Mouse (Mus musculus) spleen, adult 12 weeks (tissue): Measurements from ENCODE around the gene Tnip3.

Experiments used
- DNase-seq: peaks from one replicate; pipeline ENCODE4 v3.0.0; 2022; ENCODE audit warnings: low spot score

The Tnip3 gene

GRCm38 (mm10) chr6:65525192-65525591, at the start of gene Tnip3:
TSS of gene Tnip3 (plus strand) at chr6:65525313.
- DNase-seq = no peak

DNA sequence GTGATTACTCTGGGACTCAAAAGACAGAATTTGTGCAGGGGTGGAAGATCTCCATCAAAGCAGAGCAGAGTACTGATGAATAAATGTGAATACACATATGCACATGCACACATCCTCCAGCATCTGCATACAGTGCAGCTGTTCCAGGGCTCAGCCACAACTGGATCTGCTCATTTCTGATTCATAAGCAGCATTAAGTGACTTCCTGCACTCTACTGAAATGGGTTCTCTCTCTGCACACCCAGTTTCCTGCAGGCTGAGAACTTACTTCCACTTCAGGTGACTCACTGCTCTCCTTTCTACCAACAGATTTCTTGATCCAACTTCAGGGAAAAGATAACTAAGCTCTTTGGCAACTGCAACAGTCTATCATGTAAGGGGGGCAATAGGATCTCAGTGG, 26.3 kb upstream of the Tnip3 start:
- DNase-seq = no peak

DNA sequence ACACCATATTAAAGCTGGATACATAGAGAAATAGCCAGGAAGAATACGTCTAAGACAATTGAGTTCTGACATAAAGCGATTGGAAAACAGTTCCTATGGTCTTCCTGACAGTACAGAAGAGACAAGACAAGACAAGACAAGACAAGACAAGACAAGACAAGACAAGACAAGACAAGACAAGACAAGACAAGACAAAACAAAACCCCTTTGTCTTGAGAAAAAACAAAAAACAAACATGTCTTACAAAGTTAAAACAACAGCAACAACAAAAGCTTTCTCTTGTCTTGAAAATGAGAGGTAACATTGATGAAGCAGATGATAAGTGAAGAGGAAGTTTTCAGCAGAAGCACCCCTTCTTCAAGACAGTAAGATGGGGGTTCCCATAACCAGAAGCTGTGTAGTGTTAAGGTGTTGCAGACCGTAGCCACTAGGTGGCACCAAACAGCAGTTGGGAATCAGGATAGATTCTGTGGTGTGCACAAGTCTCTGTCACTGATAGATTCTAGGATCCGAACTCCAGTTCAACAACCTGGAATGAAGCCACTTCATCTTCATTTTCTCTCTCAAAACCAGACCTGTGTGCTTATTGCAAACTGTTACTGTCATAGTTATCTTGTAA, 15.0 kb upstream of the Tnip3 start:
- DNase-seq = peak; percentile 35

- DNase-seq = no peak
Measured at GRCm38 (mm10) chr6:65513813-65514212, 11.3 kb upstream of the Tnip3 start.

DNA sequence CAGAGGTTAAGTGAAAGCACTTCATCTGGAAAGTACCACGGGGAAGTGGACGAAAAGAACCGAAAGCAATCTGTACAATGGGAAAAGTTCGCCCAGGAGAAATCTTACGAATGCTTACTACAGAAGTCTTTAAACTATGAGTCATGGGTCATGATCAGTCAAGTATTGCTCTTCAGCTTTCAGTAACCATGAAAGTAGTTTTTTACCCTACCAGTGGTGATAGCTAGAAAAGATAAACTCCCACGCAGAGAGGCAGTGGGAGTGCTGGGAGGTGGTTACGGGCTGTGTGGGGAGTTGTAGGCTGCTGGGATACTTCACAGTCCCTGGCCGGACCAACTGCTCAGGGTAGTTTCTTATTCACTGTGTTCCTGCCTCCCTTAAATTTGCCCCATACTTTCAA, 8.4 kb upstream of the Tnip3 start:
- DNase-seq = no peak

DNA sequence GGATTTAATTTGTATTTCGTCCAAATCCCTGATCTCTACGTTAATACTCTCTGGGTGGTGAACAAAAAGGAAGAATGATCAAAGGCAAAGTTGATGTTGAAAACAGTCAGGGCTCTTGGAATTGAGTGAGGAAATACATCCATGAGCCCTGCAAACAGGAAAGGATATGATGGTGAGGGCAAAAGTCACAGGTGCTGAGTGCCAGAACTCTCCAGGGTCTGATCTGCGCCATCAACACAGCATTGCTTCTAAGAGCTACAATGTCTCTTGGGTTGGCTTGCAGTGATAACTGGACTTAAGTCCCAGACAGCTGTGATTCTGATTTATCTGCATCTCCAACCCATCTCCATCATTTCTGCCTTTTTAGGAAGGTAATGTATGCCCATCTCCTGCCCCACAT, 4.3 kb upstream of the Tnip3 start:
- no peak for DNase-seq

GRCm38 (mm10) chr6:65527892-65528291, 2.8 kb downstream of the Tnip3 start:
- no peak for DNase-seq

DNA sequence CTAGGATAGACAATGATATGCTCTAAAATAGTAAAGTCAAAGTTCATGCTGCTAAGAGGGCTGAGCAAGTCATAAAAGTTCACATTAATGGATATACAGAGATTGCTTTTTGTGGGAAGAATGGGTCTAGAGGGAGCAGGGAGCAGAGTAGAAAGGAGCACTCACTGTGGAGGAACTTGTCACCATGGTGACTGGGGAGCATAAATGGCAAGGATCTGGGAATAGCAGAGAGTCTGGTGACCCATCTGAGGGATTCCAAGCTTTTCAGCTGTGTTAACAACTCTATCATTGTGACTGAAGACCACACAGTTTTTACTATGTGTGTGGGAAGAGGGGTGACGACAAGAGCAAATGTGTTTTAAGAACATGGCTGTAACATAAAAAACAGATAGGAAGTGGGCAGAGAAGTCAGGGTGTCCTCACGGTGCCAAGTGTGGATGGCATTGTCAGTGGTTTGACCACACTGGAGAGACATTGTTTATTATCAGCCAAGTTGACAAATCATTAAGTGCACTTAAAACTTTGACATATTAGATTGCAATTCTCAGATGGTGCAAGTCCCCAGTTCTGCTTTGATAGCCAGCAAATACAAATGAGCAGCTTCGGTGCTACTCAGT, 6.2 kb downstream of the Tnip3 start:
- no peak for DNase-seq

- DNase-seq = no peak
Measured at GRCm38 (mm10) chr6:65533687-65534086, 8.6 kb downstream of the Tnip3 start.

- no peak for DNase-seq
Measured at GRCm38 (mm10) chr6:65537327-65537884, 12.3 kb downstream of the Tnip3 start.

DNA sequence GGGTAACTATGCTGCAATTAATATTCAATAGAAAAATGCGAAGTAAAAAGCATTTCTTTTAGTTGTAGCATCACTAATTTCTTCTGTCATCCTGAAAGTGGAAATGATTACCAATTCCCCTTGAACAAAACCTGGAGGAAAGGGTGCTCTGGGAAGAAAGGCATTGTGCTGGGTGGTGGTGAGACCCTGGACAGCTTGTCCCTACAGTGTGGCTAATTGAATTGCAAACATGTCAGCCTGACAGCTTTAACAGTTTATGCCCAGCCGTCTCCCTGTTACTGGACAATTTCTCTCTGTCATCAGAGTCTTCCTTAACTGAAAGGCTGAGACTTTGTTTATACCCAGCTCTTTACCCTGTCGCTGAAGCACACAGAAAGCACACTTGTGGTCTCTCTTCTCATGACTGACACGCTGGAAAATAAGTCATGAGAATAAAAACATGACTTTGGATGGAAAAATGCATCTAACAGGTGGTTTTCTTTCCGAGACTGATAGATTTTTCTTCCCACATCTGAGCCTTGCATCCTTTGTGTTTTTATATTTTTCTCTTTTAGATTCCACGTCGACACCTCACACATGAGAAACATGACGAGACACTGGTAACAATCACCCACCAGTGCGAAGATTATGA, 13.0 kb downstream of the Tnip3 start:
- DNase-seq = no peak

- DNase-seq = no peak
Measured at GRCm38 (mm10) chr6:65538921-65539320, 13.8 kb downstream of the Tnip3 start.

DNA sequence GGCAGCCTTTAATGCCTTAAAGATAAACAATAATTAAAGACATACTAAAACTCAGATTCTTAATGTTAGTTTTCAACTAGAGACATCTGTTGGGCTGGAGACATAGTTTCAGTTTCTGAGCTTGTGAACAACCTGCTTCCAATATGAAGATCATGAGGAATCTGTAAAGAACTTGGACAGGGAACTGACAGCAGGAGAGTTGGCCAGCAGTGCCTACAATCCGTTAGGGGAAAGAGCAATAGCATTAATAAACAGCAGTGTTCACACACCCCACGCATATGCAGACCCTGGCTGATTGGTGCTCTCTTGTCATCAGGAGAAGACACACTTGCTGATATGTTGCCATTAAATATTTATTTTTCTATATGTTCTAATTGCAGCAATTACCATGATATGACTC, 15.0 kb downstream of the Tnip3 start:
- no peak for DNase-seq

DNA sequence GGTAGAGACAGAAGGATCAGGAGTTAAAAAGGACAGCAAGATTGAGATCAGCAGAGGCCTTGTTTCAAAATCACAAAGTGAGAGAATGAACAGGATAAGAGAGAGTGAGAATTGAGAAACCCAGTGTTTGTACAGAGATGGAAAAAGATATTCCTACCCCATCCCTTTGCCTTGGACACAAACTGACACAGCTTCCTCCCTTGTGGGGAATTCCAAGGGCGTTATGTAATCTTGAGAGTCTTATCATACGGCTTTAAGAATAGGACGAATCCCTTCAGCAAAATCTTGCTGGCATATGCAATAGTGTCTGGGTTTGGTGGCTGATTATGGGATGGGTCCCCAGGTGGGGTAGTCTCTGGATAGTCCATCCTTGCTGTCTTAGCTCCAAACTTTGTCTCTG, 16.0 kb downstream of the Tnip3 start:
- no peak for DNase-seq

- DNase-seq = no peak
Measured at GRCm38 (mm10) chr6:65542391-65542790, 17.3 kb downstream of the Tnip3 start.

- no peak for DNase-seq
Measured at GRCm38 (mm10) chr6:65542913-65543312, 17.8 kb downstream of the Tnip3 start.

- DNase-seq = no peak
Measured at GRCm38 (mm10) chr6:65563887-65564656, 39.0 kb downstream of the Tnip3 start.

DNA sequence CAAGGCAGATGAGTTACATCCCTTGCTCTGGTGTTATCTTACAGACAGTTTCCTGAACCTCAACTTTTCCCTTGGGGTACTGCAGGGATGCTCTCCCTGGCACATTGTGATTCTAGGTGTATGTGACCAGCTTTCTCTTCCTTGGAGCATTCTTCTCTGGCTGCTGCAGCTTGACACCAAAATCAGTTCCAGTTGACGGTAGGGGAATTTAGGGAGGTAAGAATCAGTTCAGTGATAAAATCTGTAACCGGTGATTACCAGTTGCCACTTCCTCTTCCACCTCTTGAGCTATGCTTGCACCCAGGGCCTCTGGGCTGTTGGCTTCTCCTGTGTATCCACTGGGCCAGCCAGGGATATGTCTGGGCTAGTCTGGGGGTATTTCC, 39.5 kb downstream of the Tnip3 start:
- no peak for DNase-seq

DNA sequence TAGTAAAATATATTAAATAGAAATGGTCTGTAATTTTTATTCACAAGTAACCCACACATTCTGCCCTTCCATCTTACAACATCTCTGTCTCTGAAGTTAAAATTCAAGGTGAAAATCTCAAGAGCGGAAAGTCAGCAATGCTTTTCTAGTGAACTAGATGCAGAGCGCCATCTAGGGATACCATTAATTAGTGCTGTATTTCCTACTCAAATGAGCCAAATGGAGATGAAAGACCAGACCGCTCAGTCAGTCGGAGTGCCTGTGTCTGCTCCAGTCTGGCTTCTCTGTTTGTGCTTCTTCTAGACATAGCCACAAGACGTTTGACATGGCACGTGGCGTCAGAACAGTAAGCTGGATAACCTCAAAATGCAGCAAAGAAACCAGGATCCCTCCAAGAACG, 44.6 kb downstream of the Tnip3 start:
- DNase-seq = no peak

- DNase-seq = no peak
Measured at GRCm38 (mm10) chr6:65578151-65578973, 53.2 kb downstream of the Tnip3 start.

DNA sequence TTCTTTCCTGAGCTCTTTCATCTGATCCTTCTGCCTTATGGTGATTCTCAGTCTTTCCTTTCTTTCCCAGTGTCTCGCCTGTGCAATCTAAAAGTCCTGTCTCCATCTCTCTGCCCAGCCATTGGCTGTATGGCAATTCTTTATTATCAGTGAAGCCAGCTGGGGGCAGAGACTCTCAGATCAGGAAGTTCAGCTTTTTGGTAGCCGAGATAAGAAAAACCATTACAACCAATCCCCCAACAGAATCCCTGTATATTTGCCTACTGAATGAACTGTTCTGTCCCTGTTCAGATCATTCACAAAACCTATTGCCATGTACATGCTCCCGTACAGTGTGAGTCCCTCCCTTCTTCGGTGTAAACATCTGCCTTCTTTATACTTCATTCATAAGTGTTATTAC, 57.9 kb downstream of the Tnip3 start:
- DNase-seq = no peak

GRCm38 (mm10) chr6:65584870-65585332, 59.8 kb downstream of the Tnip3 start:
- no peak for DNase-seq
